Mouse (Mus musculus) gastrocnemius, postnatal 10 days (tissue): ENCODE results near the gene Tuft1. TPM values are rescaled to one million over a fixed set of nuclear protein-coding genes. Genes with fewer than 3 reads are reported as not detected.

Source experiments
- DNase-seq: peaks from one replicate; pipeline ENCODE4 v3.0.0; 2021; ENCODE audit warnings: mixed read lengths
- total RNA-seq, 2 experiments: library from RNA; stranded (reverse); gene quantifications; 2 replicates each; pipeline ENCODE4 v1.2.3; 2021

The Tuft1 gene
- total RNA-seq, 2 experiments from 2014 or later, result 1.1 to 1.2 TPM

GRCm38 (mm10) chr3:94591066-94591465 is 67.6 kb downstream of the Tuft1 start:
- DNase-seq, result no peak

GRCm38 (mm10) chr3:94587962-94588361 is 70.7 kb downstream of the Tuft1 start:
- DNase-seq, result no peak

- DNase-seq, result no peak
These were observed 75.7 kb downstream of the Tuft1 start for GRCm38 (mm10) chr3:94582944-94583343.

- peak; percentile 82 for DNase-seq
These were observed 76.2 kb downstream of the Tuft1 start, which contains the start of gene Snx27 for GRCm38 (mm10) chr3:94582456-94582891. TSS of gene Snx27 (minus strand) at chr3:94582716.

- DNase-seq, result no peak
These were observed 76.7 kb downstream of the Tuft1 start for GRCm38 (mm10) chr3:94581793-94582455.

GRCm38 (mm10) chr3:94581138-94581780 is 77.4 kb downstream of the Tuft1 start:
- DNase-seq, result no peak

- DNase-seq, result no peak
These were observed 84.2 kb downstream of the Tuft1 start for GRCm38 (mm10) chr3:94574506-94574905.

GRCm38 (mm10) chr3:94567242-94567641 is 91.4 kb downstream of the Tuft1 start:
- no peak for DNase-seq

GRCm38 (mm10) chr3:94565557-94565956 is 93.1 kb downstream of the Tuft1 start:
- no peak for DNase-seq

GRCm38 (mm10) chr3:94565127-94565526 is 93.5 kb downstream of the Tuft1 start:
- no peak for DNase-seq

- no peak for DNase-seq
These were observed 94.2 kb downstream of the Tuft1 start for GRCm38 (mm10) chr3:94564356-94565010.

GRCm38 (mm10) chr3:94563163-94563562 is 95.5 kb downstream of the Tuft1 start:
- no peak for DNase-seq

Other genes starting within 250 kb of the Tuft1 start
- 1 to 10 TPM; 6.3 to 8.9 TPM for gene Tdrkh, start 245.6 kb downstream of the Tuft1 start, total RNA-seq
- gene Mrpl9, start 215.6 kb downstream of the Tuft1 start, total RNA-seq, result 10 to 100 TPM; 42.3 to 54.0 TPM
- not detected for gene Oaz3, start 215.0 kb downstream of the Tuft1 start, total RNA-seq
- under 1 TPM; 0.49 to 0.61 TPM for gene Celf3, start 180.6 kb downstream of the Tuft1 start, total RNA-seq
- 1 to 10 TPM; 5.0 to 7.9 TPM for gene Riiad1, start 178.5 kb downstream of the Tuft1 start, total RNA-seq
- gene Snx27, start 76.2 kb downstream of the Tuft1 start, total RNA-seq, result 10 to 100 TPM; 29.5 to 37.1 TPM
- not detected for gene Gm10972, start 15.8 kb downstream of the Tuft1 start, total RNA-seq
- gene Selenbp2, start 34.7 kb upstream of the Tuft1 start, total RNA-seq, result 1 to 10 TPM in 1 of 2 experiments, under 1 TPM in 1; 0.54 to 2.0 TPM
- gene Cgn, start 127.6 kb upstream of the Tuft1 start, total RNA-seq, result under 1 TPM; 0.29 to 0.38 TPM
- gene Pogz, start 178.7 kb upstream of the Tuft1 start, total RNA-seq, result 10 to 100 TPM; 23.9 to 27.8 TPM
- 100 to 1,000 TPM; 240 to 255 TPM for gene Psmb4, start 228.1 kb upstream of the Tuft1 start, total RNA-seq